Mouse (Mus musculus): Measurements from ENCODE around the gene Sh3bgrl2.
"Not testable (repeated sequence)": the region's sequence is repeated elsewhere in the genome, so short reads cannot be mapped to it uniquely, and the experiment has no call there.

Sh3bgrl2 gene

DNA sequence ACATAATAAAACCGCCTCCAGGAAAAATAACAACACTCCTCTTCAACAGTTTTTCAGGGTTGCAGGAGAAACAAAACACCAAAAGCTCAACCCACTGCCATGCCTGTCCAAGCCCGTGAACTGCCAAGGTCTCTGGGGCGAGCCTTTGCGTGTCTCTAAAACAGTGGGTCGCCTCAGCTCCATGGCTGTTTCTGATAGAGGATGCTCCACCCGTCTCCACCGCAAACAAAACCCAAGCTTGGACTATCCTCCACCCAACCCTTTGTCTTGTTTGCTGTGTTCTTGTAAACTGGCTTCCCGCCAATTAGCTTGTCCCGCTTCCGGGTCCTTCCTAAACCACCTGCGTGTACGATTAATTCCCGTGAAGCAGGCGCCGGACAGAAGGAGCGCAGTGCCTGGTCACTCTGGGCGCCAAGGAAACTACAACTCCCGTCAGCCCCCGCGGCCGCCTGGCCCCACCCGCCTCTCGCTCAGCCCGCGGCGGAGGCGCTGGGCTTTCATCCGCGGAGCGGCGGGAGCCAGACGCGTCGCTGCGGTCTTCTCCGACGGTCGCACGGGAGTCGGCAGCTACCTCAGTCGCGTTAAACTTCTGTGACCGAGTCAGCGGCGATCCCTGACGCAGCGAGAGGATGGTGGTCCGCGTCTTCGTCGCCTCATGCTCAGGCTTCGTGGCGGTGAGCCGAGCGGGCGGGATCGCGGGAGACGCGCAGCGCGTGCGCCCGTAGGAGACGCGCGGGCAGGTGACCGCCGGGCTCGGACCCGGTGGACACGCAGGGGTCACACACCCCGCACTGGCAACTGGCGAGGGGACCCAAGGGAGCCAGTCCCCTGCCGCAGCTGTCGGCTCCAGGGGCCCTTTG is at the start of gene Sh3bgrl2:
Sh3bgrl2 (plus strand) TSS at position 498 of the 860 bp plus-strand sequence.
- DNase-seq (ENCODE audit: low spot score in 2 of 2), result peak; percentile 87 to 88

- DNase-seq (ENCODE audit: low spot score in 2 of 2), result not testable (repeated sequence)
Measured at GRCm38 (mm10) chr9:83519081-83519480, 29.0 kb upstream of the Sh3bgrl2 start.

GRCm38 (mm10) chr9:83519510-83520155 is 28.5 kb upstream of the Sh3bgrl2 start:
- DNase-seq (ENCODE audit: low spot score in 2 of 2), result no peak

GRCm38 (mm10) chr9:83527341-83528060 is 20.6 kb upstream of the Sh3bgrl2 start:
- DNase-seq (ENCODE audit: low spot score in 2 of 2), result no peak

DNA sequence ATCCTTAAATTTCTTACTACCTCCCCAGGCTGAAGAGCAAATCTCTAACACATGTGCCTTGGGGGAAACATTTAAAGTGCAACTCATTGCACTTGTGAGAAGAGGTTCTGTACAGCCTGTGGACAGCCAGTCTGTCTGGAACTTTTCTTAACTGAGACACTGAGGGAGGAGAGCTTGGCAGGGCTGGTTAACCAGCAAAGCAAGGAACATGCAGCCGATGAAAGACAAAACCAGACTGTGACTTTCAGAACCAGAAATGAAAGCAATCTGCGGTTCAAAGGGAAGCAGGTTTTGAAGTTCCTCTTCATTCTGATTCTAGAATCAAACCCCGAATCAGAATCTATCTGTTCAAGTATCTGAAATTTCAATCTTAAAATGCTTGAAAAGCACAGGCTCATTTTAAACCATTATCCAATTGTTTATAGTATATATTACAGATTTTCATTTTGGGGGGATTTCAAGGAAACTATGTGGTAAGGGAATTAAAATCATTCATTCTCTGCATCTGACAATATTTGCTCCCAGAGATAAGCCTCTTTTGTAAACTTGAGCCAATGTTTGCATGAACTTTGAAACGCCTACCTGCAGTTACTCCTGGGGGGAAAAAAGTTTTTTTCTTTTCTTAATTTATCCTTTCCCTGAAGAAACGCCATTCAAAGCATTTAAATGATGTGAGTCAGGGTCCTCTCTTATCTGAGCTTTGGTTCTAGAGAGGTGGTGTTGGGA is 14.9 kb upstream of the Sh3bgrl2 start:
- DNase-seq (ENCODE audit: low spot score in 2 of 2), result no peak

GRCm38 (mm10) chr9:83536959-83537358 is 11.2 kb upstream of the Sh3bgrl2 start:
- DNase-seq (ENCODE audit: low spot score in 2 of 2), result no peak

GRCm38 (mm10) chr9:83537510-83537909 is 10.6 kb upstream of the Sh3bgrl2 start:
- DNase-seq (ENCODE audit: low spot score in 2 of 2), result no peak

DNA sequence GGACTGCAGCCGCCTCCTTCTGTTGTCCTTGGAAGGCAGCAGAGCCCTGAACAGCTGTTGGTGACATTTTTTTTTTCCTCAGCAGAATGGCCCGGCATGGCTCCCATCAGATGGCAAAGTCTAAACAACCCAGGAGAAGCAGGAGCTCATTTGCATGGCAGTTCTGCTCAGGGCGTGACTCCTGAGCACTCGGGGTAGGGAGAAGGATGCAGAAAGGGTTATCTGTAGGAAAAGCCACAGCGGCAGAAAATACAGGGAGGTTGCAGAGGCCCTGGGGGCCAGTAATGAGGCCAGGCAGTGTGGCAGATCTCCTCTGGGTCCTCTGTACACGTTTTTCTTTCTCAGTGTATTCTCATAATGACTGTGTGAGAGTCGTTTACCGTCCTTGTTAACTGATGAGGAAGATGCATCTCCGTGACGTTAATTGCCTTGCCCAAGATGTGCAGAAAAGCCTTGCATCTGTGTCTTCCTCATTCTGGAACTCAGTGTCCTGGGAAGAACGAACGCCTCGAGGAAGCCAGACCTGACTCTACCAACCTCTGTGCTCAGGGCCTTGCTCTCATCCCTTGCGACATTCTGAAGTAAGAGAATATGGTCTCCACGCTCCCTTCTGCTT is 10.1 kb upstream of the Sh3bgrl2 start:
- DNase-seq (ENCODE audit: low spot score in 2 of 2), result no peak

GRCm38 (mm10) chr9:83539809-83540491 is 8.2 kb upstream of the Sh3bgrl2 start:
- no peak for DNase-seq (ENCODE audit: low spot score in 2 of 2)

DNA sequence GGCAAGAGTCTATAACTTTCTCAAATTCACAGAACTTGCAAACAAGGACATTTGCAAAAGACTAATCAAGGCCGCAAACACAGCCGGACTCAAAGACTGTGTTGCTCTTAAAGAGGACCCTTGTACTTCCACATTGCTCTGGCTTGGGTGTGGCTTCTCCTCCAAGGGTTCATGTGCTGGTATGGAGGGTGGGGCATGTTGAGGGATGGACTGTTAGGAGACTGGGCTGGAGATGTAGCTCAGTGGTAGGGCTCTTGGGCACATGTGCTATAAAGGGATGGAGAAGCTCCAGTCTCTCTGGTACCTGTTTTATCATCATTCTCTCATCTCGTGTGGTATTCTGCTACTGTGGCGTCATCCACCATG is 7.7 kb upstream of the Sh3bgrl2 start:
- DNase-seq (ENCODE audit: low spot score in 2 of 2), result no peak

DNA sequence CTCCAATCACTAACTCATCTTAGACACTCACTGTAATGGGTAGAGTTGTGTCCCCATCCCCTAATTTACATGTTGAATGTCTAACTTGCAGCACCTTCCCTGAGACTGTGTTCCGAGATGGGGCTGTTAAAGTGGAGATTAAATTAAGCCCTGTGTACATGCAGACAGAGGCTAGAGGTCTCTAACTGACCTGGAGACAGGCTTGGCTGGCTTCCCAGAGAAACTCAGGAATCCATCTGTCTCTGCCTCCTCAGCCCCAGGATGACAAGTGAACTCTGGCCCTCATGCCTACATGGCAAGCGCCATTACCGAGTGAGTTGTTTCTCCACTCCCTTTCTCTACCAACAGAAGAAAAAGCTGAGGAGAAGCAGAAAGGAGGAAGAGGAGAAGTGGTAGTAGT is 7.2 kb upstream of the Sh3bgrl2 start:
- no peak for DNase-seq (ENCODE audit: low spot score in 2 of 2)

DNA sequence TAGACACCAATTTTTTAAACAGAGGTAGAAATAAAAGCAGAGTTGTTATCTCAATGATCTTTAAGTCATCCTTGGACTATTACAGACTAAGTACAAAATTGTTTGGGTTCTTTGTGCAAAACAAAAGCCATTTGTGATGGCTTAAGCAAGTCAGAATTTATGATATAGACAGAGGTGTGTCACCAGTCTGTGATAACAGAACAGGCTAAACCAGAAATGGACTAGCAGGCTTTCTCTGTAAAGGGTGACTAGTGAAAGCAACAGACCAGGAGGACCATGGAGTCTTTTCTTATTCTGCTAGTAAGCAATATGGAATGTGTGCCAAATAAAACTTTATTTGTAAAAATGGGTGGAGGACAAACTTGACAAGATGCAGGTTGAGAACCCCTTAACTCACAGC is 2.9 kb upstream of the Sh3bgrl2 start:
- no peak for DNase-seq (ENCODE audit: low spot score in 2 of 2)

DNA sequence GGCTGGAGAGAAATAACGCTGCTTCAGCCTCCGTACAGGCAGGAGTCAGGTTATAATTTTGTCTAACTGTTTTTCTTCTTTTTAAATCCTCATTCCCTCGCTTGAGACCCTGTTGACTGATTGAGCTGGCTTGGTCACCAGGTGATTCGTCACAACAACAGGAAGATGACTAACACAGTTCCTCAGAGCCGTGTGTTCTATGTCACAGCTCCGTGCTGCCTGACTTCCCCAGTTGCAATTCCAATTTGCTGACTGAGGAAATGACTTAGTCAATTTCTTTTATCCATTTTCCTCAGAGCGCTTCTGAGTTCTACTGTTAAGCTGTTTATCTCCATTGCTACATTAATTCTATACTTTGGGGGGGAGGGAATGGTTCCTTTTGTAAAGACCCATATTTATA is 1.8 kb upstream of the Sh3bgrl2 start:
- DNase-seq (ENCODE audit: low spot score in 2 of 2), result no peak

- no peak for DNase-seq (ENCODE audit: low spot score in 2 of 2)
Measured at GRCm38 (mm10) chr9:83547229-83547628, 898 bp upstream of the Sh3bgrl2 start.

- no peak for DNase-seq (ENCODE audit: low spot score in 2 of 2)
Measured at GRCm38 (mm10) chr9:83549866-83550265, 1.7 kb downstream of the Sh3bgrl2 start.

- DNase-seq (ENCODE audit: low spot score in 2 of 2), result no peak
Measured at GRCm38 (mm10) chr9:83551116-83551515, 3.0 kb downstream of the Sh3bgrl2 start.

DNA sequence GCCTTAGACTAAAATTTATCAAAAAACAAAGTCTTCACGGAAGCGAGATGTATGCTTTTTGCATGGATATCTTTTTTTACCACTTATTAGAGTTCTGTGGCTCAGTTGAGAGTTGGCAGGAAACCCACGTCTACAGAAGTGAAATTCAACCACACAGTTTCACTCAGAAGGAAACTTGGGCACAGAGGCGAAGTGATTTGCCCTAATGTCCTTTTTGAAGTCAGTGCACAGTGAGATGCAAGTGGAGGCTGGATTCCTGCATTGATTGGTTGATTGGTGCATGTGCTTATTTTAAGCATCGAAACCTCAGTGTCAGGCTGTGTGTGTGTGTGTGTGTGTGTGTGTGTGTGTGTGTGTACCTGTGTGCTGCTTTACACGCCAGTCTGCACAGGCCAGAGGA is 3.5 kb downstream of the Sh3bgrl2 start:
- no peak for DNase-seq (ENCODE audit: low spot score in 2 of 2)

GRCm38 (mm10) chr9:83555580-83555979 is 7.5 kb downstream of the Sh3bgrl2 start:
- DNase-seq (ENCODE audit: low spot score in 2 of 2), result no peak

DNA sequence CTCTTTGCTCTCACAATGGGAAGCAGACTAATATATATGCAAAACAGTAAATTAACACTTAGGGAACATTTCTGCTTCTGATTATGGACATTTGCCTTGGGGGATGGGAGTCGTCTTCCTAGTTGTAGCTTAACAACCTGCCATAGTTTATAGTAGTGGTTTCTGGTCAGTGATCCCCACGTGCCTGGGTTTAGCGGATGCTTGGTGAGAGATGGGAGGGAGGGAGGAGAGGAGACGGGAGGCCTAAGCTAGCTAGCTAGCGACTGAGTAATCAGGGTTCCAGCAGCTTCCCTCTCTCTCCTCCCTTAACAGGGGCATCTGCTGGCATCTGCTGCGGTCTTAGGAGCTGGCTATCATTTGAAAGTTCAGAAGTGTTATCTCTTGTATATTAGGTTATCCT is 8.1 kb downstream of the Sh3bgrl2 start:
- no peak for DNase-seq (ENCODE audit: low spot score in 2 of 2)

DNA sequence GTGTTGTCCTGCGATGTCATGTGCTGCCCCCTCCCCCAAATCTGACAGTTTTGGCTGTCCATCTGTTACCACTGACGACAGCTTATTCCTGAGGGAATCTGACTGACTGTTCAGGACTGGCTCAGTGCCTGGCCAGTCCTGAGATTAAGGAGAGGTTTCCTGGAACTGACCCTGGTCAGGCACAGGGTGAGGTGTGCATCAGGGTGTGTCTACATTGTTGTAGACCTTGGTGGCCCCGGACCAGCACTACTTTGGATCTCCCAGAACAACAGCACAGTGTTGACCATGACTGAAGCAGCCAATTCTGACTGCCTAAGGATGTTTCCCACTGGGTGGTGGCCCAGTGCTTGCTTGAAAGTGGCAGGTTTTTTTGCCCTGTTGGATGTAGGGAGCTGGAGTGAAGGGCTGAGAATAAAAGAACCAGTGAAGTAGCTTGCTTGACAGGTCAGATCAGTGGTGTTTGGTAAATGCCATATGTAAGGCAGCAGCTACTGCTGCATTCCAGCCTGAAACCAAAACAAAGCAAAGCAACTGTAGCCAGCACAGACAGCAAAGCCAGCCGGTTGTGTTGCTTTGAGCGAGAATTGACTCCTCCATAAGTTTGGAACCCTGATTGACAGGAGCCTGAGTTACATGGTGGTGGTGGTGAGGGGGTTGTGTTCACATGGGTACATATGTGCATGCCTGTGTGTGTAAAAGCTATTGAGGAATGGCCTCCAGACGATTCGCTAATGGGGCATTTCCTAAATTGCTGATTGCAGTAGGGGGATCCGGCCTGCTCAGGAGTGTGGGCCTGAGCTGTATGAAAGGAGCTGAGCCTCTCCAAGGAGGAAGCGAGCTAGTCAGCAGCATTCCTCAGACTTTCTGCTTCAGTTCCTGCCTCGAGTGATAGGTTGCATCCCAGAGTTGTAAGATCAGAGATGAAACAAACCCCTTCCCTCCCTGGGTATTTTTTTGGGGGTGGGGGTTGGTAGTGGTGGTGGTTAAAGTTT is 8.9 kb downstream of the Sh3bgrl2 start:
- DNase-seq (ENCODE audit: low spot score in 2 of 2), result no peak

All from right cerebral cortex, postnatal 10 days (tissue).